Mouse (Mus musculus): ENCODE measurements around the gene Sigirr.

DNA sequence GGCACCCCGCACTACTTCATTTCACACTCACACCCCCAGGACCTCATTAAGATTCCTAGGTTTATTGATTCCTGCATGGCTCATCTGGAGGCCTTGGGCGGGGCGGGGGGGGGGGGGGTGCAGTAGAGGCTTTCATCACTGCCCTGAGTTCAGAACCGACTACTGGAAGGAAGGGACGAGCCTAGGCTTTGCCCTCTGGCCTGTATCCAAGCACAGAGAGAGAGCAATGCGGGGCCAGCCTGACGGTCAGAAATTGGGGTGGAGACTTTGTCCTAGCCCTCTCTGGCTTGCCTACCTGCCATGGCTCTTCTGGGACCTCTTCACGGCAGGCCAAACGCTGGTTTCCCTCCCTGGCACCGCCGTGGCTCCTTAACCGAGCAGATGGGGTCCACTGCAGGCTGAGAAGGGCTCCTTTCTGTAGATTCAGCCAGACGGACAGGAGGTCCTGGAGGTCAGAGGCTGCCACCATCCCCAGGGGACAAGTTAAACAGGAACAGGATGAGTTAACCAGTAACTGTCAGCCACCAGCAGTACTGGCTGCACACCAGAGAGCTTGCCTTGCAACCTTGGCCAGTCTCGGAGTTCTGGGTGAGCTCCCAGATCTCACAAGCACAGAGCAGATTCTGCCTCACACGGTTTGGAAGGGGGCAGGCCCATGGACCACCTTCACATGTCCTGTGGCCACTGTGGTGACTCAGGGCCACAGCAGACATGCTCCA lies 5.7 kb downstream of the Sigirr start:
- TF ChIP-seq EP300 (IDR thresholded peaks at IDR 0.05; ENCODE audit: low read depth in 1 of 2, low read length in 2 of 2) (no peak), NELFE (IDR thresholded peaks at IDR 0.05; ENCODE audit: low read depth, low read length) (no peak), TAL1 (IDR thresholded peaks at IDR 0.05; ENCODE audit: low read length) (no peak), SMC3 (IDR thresholded peaks at IDR 0.05; ENCODE audit: low read depth, low read length) (no peak), ZC3H11A (IDR thresholded peaks at IDR 0.05; ENCODE audit: low read depth, low read length) (no peak), ZNF384 (IDR thresholded peaks at IDR 0.05; ENCODE audit: low read depth, low read length) (no peak), CTCF (IDR thresholded peaks at IDR 0.05 in 2 of 3, conservative IDR thresholded peaks at IDR 0.05 in 1 of 3; ENCODE audit: control insufficient read depth in 1 of 3, insufficient read depth in 1 of 3, low read depth in 2 of 3, low read length in 3 of 3, poor library complexity in 1 of 3, severe bottlenecking in 1 of 3) (no peak), RAD21 (IDR thresholded peaks at IDR 0.05; ENCODE audit: low read depth, low read length) (no peak), MAZ (IDR thresholded peaks at IDR 0.05; ENCODE audit: low read depth, low read length) (no peak)
